Mouse (Mus musculus) cerebellum, postnatal 10 days (tissue): ENCODE results near the gene Rhbdd1.

Source experiments
- DNase-seq, 2 experiments: peaks; one replicate each; pipeline ENCODE4 v3.0.0; 2021; ENCODE audit warnings: mixed read lengths in 2 of 2

Rhbdd1 gene

DNA sequence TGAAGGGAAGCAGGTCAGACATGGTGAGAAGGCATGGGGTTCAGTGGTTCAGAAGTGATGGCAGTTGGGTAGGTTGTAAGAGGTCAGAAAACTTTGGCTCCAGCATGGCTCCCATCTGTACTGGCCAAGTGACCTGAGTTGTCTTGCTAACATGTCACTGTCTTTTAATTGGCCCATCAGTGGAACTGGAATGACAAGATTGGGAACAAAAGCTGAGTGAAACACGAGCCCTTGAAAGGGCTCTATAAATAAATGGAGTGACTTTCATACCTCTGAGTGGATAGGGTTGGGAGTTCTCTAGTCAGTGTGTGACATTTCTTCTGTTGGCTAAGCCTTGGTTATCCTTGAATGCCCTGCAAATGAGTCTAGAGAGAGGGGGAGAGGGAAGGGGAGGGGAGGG is 123.9 kb downstream of the Rhbdd1 start:
- no peak for DNase-seq

DNA sequence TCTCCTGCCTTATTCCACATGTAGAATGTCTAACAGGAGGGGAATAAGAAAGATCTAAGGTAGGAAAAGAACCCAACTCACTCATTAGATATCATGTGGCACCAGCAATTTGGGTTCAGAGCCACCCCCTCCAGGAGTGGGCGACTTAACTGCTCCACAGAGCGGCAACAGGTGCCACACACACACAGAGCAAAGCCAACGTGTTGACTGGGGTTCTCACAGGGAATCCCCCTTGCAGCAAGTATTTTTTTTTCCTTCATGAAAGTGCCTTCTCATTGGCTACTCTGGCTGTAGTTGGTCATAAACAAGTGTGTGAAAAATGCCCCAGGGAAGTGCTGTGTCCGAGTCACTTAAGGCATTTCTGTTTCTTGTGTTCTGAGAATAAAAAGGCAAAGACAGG is 127.3 kb downstream of the Rhbdd1 start:
- DNase-seq, result no peak

DNA sequence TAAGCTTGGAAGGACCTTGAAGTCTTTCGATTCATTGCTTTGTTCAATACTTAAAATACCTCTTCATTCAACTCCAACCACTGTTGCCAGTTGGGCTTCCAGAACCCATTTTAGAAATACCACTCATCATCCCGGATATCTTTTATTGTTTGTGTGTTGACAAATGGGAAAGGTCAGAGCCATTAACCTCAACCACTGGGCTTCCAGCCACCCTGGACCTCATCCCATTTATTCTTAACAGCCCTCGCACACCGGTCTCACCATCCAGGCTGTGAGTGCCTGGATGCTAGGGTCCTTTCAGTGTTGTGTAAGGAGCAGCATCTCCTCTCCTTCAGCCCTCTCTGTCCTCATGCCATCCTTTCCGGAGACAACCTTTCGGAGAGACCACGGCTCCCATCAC is 129.8 kb downstream of the Rhbdd1 start:
- no peak for DNase-seq

DNA sequence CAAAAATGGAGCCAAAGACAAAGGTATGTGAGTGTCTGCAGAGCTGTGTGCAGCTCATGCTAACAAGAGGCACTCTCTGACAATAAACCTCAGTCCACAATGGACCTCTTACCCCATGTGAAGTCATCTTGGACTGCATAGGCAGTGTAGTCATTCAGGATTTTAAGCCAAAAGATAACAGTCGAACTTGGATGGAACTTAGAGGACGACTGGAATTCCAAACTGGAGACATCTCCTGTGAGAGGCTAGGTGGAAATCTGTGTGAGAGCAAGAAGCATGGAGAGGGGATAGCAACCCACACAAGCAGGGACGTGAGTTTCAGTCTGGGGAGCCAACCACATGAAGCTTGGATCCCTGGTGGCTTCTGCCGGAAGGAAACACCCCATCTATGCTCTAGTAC is 133.6 kb downstream of the Rhbdd1 start:
- no peak for DNase-seq

DNA sequence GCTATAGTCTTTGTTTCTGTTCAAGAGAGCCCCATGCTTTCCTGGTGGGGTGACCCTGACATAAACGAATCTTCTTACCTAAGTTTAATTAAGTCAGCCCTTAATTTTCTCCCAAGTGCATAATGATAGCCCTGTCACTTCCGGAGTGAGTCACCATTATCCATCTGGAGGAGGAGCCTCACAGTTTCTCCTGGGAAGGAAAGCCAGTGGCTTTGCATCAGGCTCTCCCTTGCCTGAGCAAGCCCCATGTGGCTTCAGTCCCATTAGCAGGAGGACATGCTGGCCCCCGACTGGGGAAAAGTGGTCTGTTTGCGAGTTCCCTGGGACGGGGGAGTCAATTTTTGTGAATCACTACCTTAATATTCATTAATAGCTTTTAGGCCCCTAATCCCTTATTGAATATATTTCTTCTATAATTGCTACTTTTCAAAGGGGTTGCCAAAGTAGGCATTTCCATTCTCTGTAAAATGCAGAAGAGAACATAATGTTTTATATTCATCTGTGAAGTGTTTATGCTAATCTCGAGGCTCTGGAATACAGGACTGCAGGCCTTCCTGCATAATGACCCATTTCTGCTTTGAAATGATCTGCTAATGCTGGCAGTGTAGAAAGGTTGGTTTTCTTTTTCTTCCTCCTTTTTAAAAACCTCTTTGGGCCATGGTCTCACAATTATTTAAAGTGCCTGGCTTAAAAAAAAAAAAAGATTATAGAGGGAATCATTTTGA is 135.8 kb downstream of the Rhbdd1 start:
- DNase-seq, result no peak

DNA sequence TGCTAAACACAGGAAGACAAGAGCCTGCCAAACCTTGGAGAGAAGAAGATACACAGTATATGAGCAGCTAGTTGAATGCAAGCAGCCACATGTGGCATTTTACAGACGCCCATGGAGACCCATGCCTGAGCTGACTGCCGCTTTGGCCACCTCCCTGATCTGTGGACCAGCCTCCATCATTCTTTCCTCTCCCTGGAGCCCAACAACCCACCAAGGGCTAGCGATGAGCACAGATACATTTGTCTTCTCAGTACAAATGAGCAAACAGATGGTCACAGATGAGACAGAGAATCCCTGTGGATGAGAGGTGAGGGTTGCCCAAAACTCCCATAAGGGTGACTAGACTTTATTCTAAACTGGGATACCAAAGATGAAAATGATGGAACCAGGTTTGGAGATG is 137.8 kb downstream of the Rhbdd1 start:
- DNase-seq, result peak; percentile 36 to 41

DNA sequence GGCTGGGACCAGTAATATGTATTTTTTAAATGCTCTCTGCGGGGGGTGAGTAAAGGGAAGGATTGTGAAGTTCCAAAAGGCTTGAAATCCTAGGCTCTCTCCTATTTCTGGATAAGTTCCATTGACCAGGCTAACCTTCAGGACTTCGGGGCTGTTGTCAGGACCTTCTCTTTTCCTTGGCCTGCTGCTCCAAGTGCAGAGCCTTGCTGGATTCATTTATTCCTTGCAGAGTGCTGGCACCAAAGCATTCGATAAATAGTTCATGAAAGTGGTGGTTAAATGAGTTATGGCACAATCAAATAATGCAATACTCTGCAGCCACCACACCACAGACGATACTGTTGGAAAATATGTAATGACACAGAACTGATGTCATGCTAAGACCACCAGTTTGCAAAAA is 143.1 kb downstream of the Rhbdd1 start:
- DNase-seq, result no peak

DNA sequence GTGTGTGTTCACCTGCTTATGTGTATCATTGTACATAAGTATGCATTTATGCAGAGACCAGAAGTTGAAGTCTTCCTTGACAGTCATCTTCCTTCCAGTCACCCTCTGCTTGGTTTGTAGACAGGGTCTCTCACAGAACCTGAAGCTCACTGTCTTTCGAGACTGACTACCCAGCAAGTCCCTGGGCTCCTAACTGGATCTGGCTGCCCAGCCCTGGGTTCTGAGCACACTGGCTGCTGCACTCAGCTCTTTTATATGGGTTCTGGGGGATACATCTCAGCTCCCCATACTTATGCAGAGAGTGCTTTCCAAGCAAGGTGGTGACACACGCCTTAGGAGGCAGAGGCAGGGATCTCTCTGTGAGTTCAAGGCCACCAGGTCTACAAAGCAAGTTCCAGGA is 143.7 kb downstream of the Rhbdd1 start:
- no peak for DNase-seq

DNA sequence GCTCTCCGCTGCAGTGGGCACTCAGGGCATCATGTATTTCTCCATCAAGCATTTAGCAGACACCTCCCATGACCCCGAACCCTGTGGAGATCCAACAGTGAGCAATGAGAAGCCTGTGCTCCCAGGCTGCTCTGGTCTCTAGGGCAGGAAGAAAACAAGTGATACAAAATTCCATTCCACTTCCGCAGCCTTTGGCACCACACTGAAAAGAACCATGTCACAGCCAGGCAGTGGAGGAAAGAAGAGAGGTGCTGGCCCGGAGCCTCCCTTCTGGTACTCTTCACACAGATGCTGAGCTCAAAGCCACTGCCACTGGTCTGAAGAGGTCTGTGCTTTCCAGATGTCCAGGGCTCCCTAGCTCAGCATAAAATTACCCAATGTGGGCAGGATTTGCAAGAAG is 144.8 kb downstream of the Rhbdd1 start:
- DNase-seq, result no peak

DNA sequence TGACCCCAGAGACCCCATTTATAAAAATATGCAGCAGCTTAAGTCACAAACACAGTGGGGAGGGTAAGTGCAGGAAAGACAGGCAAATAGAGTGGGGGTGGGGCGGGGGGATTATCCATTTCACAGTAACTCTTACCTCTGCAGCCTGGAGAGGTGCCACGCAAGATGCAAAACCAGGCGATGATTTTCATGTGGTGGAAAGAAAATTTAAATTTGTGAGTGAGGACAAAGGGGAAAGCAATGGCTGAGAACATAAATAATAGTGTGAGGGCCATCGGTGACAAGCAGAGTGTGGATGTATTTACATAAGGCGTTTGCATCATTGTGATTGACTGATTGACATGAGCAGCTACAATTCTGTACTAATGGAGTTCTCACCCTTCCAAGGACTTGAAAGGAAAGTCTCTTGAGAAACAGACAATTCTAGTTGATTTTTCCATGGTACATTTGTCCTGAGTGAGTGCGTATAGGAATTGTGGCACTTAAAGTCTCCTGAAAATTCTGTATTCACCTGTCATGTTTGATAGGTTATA is 149.1 kb downstream of the Rhbdd1 start:
- DNase-seq, result no peak

DNA sequence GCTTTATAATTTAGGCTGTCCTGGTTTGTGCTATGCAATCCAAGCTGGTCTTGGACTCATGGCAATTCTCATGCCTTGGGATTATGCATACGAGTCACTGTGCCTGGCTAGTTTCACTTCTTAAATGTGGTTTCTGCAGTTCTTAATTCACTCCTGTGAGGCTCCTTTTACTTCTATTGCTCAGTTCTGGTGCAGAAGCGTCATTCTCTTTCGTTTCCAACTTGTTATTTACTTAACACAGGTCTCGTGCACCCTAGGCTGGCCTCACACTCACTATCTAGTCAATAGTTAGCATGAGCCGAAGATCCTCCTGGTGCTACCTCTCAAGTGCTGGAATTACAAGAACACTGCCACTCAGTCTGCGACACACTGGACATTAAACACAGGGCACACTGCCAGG is 152.6 kb downstream of the Rhbdd1 start:
- DNase-seq, result no peak

DNA sequence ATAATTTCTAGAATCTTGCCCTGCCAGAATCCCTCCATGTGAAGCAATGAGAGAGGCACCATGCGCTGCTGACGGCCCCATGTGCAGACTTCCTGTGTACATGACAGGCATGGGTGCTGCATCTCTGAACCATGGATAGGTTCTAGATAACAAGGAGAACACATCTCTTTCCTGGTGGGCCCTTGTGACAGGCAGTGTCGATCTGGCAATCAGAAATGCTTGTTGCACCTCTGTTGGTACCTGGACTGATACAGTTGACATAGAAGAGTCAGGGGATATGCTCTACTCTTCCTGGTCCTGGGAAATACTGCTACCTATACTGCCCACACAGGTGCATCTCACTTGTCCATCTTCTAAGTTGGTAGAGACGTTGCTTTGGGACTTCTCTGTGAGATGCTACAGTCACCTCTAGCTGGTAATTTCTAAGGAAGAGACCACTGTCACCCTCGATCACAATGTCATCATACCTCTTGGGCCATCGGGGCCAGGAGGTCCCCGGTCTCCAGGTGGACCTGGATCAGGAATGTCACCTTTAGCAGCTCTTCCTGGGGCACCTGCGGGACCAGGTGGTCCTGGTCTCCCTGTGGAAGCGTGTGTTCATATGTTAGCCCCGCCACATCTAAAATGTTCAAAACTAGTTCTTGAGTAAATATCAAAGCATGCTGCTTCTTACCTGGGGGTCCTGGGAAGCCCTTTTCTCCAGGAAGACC is 154.4 kb downstream of the Rhbdd1 start:
- DNase-seq, result no peak

DNA sequence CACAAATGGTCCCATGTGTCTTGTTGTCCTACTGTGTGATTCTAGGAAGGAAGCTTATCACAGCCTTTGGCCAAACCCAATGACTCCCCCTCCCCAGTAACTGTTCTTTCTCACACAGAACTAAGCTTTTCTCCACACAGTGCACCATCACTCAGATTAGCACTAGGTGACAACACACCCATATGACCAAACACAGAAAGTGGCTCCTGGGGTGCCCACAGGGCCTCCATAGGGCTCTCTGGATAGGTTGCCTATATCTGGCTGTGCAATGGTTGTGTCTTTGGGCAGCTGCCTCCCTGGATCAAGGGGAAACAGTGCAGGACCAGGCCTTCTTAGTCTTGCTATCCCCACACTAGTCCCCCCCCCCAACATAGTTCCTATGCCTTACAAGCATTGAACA is 157.2 kb downstream of the Rhbdd1 start:
- DNase-seq, result no peak

DNA sequence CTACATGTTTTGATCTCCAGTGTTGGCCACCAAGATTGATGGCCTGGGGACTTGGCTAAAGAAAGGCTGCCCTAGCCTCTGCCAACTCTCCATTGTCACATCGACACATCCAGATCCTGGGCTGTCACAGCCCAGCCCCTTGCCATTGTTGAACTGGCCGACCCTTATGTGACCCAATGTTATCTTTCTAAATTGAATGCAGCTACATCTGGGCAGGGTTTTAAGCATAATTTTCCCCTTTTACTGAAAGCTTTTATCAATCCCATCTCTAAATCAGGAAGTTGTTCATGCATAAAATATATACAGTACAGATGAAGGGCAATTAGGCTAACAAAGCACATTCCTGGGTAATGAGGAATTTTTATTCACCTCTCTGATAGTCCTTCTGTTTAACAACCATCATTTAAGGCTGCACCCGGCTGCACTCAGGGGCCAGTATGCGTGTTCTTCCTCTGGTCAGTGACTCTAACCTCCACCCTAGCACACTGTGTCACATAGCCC is 158.3 kb downstream of the Rhbdd1 start:
- peak; percentile 25 to 45 for DNase-seq

DNA sequence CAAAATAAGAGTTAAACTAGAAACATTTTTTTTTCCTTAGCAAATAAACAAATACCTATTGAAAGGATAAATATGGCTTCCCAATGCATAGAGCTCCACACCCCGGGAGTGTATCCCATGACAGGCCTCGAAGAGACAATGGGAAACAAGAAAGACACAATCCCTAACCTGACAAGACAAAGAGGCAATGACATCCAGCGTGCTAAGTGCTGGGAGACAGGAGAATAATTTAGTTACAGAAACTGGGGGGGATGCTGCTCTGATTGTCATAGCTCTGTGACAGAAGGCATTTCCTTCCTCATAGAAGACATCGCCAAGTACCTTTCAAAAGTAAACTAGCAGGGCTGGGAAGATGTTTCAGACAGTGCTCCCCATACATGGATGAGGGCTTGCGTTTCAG is 159.0 kb downstream of the Rhbdd1 start:
- DNase-seq, result no peak

DNA sequence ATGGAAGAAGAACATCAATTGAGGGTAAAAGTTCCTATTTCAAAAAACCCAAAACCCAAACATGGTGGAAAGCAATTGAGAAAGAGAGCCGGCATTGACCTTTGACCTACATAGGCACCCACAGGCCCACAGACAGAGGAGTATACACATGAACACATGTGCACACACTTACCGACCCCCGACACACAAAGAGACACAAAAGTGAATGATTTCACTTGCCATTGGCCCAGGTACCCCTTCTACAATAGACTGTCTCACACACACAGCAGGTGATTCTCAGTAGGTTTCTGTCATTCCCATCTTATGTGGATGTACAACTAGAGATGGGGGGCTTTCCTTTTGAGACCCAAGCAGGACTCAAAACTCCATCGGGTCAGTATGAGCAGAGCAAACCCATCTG is 159.6 kb downstream of the Rhbdd1 start:
- DNase-seq, result no peak

DNA sequence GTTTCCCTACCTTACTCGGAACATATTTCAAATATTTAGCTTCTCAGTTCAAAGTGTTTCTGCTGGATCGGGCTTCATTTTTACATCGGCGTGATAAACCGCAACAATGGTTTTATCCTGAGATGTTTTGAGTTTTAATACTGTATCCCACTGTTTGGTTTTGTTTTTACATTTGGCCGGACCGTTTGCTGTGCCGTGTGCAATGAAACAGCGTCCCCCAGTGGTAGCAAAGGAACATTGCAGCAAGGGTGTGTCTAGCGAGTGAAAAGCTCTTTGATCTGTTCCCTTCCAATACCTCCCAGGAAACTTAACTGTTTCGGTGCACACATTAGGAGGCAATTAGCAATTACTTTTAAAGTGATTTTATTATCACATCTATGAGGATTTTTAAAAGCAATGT is 160.0 kb downstream of the Rhbdd1 start:
- peak; percentile 39 to 64 for DNase-seq

DNA sequence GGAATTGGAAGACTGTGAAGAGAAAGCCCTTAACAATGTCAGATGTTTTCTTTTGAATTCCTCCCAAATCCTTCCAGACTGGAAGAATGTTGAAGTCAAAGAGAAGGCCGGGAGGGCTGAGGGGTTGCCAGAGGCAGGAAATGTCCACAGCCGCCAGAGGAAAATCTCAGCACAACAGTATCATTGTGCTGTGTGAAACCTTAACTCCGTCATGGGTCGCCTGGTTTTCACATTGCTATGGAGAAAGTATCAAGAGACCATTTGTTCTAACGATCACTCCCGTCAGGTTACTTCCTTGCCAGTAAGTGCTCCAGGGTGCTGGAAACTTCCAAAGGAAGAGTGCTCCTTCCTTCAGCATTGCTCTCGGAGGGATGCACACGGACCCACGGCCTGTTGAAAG is 160.5 kb downstream of the Rhbdd1 start:
- no peak for DNase-seq

DNA sequence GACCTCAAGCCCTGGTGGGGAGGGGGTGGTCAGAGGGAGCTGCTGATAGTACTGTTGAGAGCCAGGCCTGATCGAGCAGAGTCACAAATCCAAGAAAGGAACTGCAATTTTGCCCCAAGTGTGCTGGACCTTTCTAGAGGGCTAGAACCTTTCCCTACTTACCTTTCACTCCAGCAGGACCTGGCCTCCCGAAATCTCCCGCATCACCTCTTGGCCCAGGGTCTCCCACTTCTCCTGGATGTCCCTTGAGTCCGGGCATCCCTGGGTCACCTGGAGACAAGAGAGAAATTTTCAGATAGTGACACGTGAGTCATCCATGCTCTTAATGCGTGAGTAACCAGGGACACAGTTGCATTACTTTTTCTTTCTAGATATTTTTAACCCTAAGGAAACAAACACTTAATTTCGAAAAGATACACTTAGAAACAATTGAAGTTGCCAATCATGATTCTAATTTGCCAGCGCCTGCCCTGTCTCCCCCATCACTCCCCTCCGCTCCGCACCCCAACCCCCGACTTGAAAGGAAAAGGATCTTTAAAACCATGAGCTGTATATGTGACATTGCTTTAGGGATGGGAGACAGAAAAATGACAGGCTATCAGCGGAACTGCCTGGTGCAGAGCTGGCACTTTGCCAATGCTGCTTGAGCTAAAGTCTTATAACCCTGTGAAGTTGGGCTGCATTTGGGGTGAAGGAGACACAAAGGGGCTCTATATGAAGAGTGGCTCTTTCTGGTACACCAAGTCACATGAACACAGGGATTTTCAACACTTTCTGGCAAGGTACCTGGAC is 163.6 kb downstream of the Rhbdd1 start:
- peak; percentile 65 to 66 for DNase-seq

DNA sequence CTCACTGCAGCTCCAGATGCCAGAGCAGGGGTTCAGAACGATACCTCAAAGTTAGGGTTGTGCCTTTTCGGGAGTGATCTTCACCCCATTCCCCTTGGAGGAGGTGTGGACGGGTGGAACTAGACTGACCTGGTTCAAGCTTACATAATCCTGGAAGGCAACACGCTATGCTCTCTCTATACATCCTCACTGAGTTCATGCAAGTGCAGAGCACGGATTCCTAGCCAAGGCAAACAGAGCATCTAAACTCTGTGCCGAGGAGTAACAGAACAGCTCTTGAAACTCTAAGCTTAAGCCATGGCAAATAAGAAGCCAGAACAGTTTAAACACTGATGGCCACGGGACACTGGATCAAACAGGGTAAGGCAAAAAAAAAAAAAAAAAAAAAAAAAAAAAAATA is 166.1 kb downstream of the Rhbdd1 start:
- no peak for DNase-seq

DNA sequence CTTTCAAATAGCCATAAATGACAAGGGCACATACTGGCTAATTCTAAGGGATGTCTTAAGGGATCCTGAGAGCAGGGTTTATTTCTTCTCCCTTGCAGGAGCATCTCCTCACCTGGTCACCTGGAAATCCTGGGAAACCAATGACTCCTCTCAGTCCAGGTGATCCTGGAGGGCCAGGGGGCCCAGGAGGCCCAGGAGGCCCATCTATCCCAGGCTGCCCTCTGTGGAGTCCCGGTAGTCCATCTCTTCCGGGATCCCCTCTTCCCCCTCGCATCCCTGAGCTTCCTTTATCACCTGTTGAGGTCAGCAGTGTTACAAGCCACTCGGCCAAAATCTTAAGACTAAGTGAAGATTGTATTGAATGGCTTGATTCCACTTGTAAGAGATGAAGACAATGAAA is 170.1 kb downstream of the Rhbdd1 start:
- no peak for DNase-seq

DNA sequence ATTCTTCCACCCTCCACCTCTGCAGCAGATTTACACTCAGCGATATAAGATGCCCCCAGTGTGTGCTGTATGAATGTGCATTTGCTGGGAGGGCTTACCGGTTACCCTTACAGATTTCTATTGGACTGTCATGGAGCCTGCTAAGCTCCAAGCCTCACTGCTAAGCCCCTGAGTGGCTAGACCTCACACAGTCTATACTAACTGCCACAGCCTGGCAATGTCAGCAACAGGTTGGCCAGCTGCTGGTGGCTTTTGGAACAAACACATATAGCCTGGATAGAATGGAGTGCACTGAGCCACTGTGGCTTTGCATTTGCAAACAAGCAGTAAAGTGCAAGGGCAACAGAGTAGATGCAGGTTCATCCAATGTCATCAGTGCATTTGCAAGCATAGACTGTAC is 175.7 kb downstream of the Rhbdd1 start:
- DNase-seq, result no peak
